Mouse (Mus musculus): ENCODE measurements around the gene Slc22a7. TPM values are rescaled to one million over a fixed set of nuclear protein-coding genes. Genes with fewer than 3 reads are reported as not detected.
A peak's percentile ranks its signal among the peaks of the same experiment; 100 is the strongest.

The Slc22a7 gene
- polyA plus RNA-seq, 1 experiment from 2014 or later, result 0.11 TPM

DNA sequence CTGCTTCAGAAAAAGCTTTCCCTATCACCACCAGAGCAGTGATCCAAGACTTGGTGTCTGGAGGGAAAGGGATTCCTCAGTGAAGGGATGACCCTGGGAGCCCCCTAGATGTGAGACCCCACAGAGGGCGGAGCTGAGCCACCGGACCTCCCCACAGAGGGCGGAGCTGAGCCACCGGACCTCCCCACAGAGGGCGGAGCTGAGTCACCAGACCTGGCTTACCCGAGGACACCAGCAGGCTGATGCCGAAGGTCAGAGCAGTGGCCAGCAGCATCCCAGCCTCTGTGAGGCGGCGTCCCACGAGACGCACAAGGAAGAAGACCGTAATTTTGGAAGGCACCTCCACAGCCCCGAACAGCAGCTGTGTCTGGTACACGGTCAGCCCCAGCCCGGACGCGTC is 4.6 kb downstream of the Slc22a7 start:
- no peak overlapping the region for H3K9ac ChIP-seq (replicated peaks)
- no peak overlapping the region for H3K27ac ChIP-seq (replicated peaks)
- H3K4me3 ChIP-seq, result 0 out of 2 replicates have a peak overlapping the region, but pooled peaks have one; percentile 9
- 2% methylated on average over 17 of the region's 17 CpGs for WGBS
- no peaks in the 10 kb centered on the region for H3K36me3 ChIP-seq
- H3K27me3 ChIP-seq, result no peaks in the 10 kb centered on the region; the same call in none of the 2 replicates
- no peak for ATAC-seq (replicated peaks)
- H3K4me2 ChIP-seq (replicated peaks), result peak overlapping the region; percentile 28
- H3K9me3 ChIP-seq, result no peaks in the 10 kb centered on the region
- H3K4me1 ChIP-seq, result 0 out of 2 replicates have a peak, but pooled peaks cover 6% of the 10 kb centered on the region

DNA sequence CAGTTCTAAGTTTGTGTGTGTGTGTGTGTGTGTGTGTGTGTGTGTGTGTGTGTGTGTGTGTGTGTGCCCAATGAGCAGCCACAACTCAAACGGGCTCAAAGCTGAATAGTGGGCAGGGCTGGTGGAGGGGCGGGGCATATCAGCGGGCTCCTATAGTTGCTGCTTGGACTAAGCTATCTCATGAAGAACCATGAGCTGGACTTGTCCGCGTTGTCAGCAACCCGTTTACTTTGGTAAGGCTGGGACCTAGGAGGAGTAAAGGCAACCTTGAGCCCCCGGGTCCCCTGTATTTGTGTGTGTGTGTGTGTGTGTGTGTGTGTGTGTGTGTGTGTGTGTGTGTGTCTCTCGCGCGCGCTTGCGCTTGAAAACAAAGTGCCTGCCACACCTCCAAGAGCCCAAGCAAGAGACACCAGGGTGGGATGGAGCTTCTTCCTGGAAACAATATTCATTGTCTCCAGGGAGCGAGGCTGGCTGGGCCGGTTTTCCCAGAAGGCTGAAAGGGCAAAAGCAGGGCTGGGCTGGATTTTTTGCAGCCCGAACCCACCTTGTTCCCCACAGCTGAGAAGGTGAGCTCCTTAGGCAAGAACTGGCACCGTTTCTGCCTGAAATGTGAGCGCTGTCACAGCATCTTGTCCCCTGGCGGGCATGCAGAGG is 9.4 kb downstream of the Slc22a7 start, which contains the start of gene Crip3:
Crip3 (plus strand) TSS at position 166 of the 654 bp plus-strand sequence.
- 6% methylated on average over 18 of the region's 18 CpGs for WGBS
- Histone ChIP-seq H3K27ac (replicated peaks) (no peak within 1 kb of the TSS), H3K27me3 (no peaks in the 10 kb centered on the region; the same call in 1 of the 2 replicates), H3K4me3 (no peak within 1 kb of the TSS), H3K9me3 (no peaks in the 10 kb centered on the region), H3K36me3 (no peaks in the 10 kb centered on the region), H3K4me1 (0 out of 2 replicates have a peak, but pooled peaks cover 3% of the 10 kb centered on the region), H3K4me2 (replicated peaks) (peak within 1 kb of the TSS; percentile 20), H3K9ac (replicated peaks) (no peak within 1 kb of the TSS)
- ATAC-seq (replicated peaks), result no peak

DNA sequence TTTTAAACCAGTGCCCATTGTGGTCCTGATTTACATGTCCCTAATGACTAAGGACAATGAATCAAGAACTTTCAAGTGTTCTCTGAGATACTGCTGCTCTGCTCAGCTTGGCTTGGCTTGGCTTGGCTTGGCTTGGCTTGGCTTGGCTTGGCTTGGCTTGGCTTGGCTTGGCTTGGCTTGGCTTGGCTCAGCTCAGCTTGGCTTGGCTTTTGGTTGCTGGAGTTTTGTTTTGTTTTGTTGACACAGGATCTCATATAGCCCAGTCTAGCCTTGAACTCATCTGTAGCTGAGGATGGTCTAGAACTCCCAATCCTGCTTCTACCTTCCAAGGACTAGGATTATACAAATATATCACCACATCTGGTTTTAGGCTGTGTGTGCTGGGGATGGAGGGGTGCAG is 11.8 kb downstream of the Slc22a7 start:
- Histone ChIP-seq H3K4me2 (replicated peaks) (no peak overlapping the region), H3K9ac (replicated peaks) (no peak overlapping the region), H3K27me3 (no peaks in the 10 kb centered on the region), H3K27ac (replicated peaks) (no peak overlapping the region), H3K4me1 (0 out of 2 replicates have a peak, but pooled peaks cover 3% of the 10 kb centered on the region), H3K9me3 (no peaks in the 10 kb centered on the region), H3K36me3 (no peaks in the 10 kb centered on the region), H3K4me3 (no peak overlapping the region)
- no peak for ATAC-seq (replicated peaks)

DNA sequence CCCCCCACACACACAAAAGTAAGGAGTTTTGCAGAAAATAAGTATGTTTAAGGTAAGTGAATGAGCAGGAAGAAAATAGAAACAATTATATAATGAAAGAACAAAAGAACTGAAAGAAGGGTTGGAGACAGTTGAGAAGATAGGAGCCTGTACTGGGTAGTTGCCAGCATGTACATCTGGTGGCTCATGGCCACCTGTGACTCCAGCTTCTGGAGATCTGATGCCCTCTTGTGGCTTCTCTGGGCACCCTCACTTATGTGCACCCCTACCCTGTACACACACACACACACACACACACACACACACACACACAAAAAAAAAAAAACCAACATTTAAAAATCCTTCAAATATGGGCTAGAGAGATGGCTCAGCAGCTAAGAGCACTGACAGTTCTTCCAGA is 18.5 kb downstream of the Slc22a7 start:
- H3K4me3 ChIP-seq, result no peak overlapping the region
- H3K36me3 ChIP-seq, result peaks cover 6% of the 10 kb centered on the region
- no peak overlapping the region for H3K27ac ChIP-seq (replicated peaks)
- H3K9me3 ChIP-seq, result no peaks in the 10 kb centered on the region
- no peak overlapping the region for H3K4me2 ChIP-seq (replicated peaks)
- H3K27me3 ChIP-seq, result no peaks in the 10 kb centered on the region
- H3K4me1 ChIP-seq, result no peaks in the 10 kb centered on the region
- no peak overlapping the region for H3K9ac ChIP-seq (replicated peaks)
- ATAC-seq (replicated peaks), result no peak

DNA sequence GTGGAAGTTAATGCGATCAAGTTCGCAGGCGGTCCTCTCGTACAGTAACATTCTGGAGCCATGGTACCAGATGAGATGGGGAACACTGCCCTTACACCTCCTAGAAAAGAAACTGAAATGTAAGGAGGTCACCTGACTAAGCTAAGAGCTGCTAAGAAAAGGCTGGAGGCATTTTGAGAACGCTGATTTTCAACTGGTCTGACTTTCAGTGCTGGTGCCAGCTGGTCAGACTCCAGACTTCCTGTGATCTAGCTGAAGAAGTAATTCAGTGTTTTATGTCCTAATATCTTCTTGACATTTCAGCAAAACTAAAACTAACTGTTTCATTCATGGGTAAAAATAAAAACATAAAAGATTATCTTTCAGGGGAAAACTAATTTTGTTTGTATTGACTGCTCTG is 19.6 kb downstream of the Slc22a7 start:
- WGBS, result 54% methylated on average over 5 of the region's 5 CpGs
- 0 out of 2 replicates have a peak overlapping the region, but pooled peaks have one; percentile 23 for H3K27ac ChIP-seq (replicated peaks)
- no peak overlapping the region for H3K4me3 ChIP-seq
- ATAC-seq (replicated peaks), result no peak
- H3K9ac ChIP-seq (replicated peaks), result no peak overlapping the region
- no peaks in the 10 kb centered on the region for H3K4me1 ChIP-seq
- peaks cover 13% of the 10 kb centered on the region for H3K36me3 ChIP-seq
- H3K4me2 ChIP-seq (replicated peaks), result no peak overlapping the region
- no peaks in the 10 kb centered on the region for H3K9me3 ChIP-seq
- H3K27me3 ChIP-seq, result no peaks in the 10 kb centered on the region

DNA sequence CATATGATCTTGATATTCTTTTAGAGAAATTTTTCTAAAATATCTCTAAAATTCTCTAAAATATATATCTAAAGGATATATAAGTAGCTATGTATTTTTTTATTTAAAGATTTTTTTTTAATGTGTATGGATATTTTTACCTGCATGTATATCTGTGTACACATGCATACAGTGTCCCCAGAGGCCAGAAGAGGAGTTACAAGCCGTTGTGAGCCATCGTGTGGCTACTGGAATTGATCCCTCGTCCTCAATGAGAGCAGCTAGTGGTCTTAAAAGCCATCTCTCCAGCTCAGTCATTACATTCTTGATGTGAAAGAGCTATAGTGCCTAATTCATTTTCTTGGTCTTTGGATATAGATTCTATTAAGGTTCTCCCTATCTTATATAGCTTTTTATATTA is 29.8 kb downstream of the Slc22a7 start:
- no peaks in the 10 kb centered on the region for H3K27me3 ChIP-seq
- 19% methylated on average over 3 of the region's 3 CpGs for WGBS
- H3K9ac ChIP-seq (replicated peaks), result no peak overlapping the region
- no peaks in the 10 kb centered on the region for H3K4me1 ChIP-seq
- no peaks in the 10 kb centered on the region for H3K9me3 ChIP-seq
- no peak overlapping the region for H3K27ac ChIP-seq (replicated peaks)
- peaks cover 76% of the 10 kb centered on the region for H3K36me3 ChIP-seq
- no peak overlapping the region for H3K4me2 ChIP-seq (replicated peaks)
- no peak overlapping the region for H3K4me3 ChIP-seq
- ATAC-seq (replicated peaks), result no peak

DNA sequence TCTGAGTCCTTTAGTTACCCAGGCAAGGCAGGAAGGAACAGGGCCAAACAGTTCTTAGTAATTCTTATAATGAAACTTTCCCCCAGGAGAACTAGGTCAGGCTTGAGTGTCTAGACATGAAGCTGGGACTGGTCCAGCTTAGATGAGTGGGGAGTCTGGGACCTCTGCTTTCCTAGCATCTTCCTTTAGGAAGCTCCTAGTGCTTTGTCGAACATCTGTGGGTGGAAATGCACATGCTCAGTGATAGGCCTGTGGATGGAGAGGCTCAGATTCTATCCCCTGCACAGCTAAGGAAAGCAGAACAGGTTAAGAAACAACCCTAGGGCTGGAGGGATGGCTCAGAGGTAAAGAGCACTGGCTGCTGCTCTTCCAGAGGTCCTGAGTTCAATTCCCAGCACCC is 43.6 kb downstream of the Slc22a7 start:
- no peak for ATAC-seq (replicated peaks)
- WGBS, result 97% methylated on average over 1 of the region's 1 CpGs
- H3K27me3 ChIP-seq, result no peaks in the 10 kb centered on the region
- no peaks in the 10 kb centered on the region for H3K9me3 ChIP-seq
- no peak overlapping the region for H3K4me3 ChIP-seq
- H3K9ac ChIP-seq (replicated peaks), result no peak overlapping the region
- no peaks in the 10 kb centered on the region for H3K4me1 ChIP-seq
- H3K27ac ChIP-seq (replicated peaks), result no peak overlapping the region
- H3K4me2 ChIP-seq (replicated peaks), result no peak overlapping the region
- H3K36me3 ChIP-seq, result peaks cover 56% of the 10 kb centered on the region

DNA sequence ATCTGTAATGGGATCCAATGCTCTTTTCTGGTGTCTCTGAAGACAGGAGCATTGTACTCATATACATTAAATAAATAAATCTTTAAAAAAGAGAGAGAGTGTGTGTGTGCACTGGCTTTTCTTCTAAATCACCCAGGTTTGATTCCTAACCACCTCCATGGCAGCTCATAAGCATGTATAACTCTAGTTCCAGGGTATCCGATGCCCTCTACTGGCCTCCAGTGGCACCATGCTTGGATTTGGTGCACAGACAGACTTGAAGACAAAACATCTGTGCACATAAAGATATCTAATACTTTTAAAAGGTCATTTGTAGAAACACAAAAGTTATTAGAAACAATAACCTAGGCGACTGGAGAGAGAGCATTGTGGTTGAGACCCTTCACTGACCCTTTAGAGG is 45.2 kb downstream of the Slc22a7 start:
- no peak overlapping the region for H3K27ac ChIP-seq (replicated peaks)
- H3K9ac ChIP-seq (replicated peaks), result no peak overlapping the region
- ATAC-seq (replicated peaks), result no peak
- H3K36me3 ChIP-seq, result peaks cover 52% of the 10 kb centered on the region
- no peaks in the 10 kb centered on the region for H3K9me3 ChIP-seq
- no peaks in the 10 kb centered on the region for H3K4me1 ChIP-seq
- H3K4me2 ChIP-seq (replicated peaks), result no peak overlapping the region
- no peaks in the 10 kb centered on the region for H3K27me3 ChIP-seq
- no peak overlapping the region for H3K4me3 ChIP-seq
- 48% methylated on average over 2 of the region's 2 CpGs for WGBS

DNA sequence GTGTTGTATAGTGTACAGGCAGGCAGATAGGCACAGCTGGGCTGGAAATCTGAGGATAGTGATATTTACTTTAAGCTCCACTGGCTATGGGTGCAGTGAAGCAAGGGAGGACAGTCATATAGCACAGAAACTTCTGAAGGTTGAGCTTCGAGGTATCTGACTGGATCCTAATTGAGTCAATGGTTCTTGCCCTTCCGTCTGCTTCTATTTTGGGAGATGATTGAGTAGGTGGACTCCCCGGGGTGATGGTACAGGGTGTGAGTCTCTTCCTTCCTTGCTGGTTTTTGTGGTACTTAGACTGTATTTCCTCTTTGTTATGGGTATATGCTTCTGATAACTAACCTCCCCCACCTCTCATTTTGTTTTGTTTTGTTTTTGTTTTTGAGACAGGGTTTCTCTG is 50.1 kb downstream of the Slc22a7 start:
- Histone ChIP-seq H3K27ac (replicated peaks) (no peak overlapping the region), H3K9ac (replicated peaks) (no peak overlapping the region), H3K27me3 (no peaks in the 10 kb centered on the region), H3K9me3 (no peaks in the 10 kb centered on the region), H3K4me2 (replicated peaks) (no peak overlapping the region), H3K36me3 (peaks cover 27% of the 10 kb centered on the region; the same call in 1 of the 2 replicates), H3K4me3 (no peak overlapping the region), H3K4me1 (peaks cover 18% of the 10 kb centered on the region)
- WGBS, result 95% methylated on average over 3 of the region's 3 CpGs
- ATAC-seq (replicated peaks), result no peak

DNA sequence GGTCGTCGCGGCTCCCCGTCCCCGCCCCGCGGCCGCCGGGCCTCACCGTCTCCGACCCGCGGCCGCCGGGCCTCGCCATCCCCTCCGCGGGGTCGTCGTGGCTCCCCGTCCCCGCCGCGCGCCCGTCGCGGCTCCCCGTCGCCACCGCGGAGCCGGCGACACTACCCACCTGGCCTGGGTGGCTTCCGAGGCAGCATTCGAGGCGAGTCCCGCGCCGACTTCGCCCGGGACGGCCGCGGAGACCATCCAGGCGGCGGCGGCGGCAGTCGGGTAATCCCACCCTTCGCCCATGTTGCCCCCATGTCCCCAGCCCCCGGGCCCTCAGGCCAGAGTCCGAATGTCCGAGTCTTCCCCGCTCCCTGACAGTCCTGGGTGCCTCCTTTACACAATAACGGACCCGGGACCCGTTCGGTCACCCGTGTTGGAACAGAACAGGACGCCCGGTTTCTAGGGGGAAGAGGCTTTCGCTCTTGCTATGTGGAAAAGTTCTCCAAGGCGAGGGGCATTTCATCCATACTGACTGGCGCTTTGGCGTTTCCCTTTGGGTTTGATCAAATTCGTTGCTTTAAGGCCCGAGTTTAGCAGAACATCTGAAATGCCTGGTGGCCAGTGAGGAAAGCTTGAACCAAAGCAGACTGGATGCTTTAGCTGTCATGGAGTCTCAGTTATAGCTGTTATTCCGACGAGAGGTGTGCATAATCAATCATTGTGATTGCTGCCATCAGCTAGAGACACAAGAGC is 54.0 kb downstream of the Slc22a7 start:
- Histone ChIP-seq H3K27me3 (no peaks in the 10 kb centered on the region), H3K4me3 (peak overlapping the region; percentile 99), H3K36me3 (peaks cover 16% of the 10 kb centered on the region; the same call in 1 of the 2 replicates), H3K4me1 (peaks cover 18% of the 10 kb centered on the region), H3K9ac (replicated peaks) (peak overlapping the region; percentile 99), H3K4me2 (replicated peaks) (peak overlapping the region; percentile 74), H3K27ac (replicated peaks) (peak overlapping the region; percentile 91), H3K9me3 (no peaks in the 10 kb centered on the region)
- ATAC-seq (replicated peaks), result peak; percentile 42
- WGBS, result under 1% methylated on average over 69 of the region's 70 CpGs

DNA sequence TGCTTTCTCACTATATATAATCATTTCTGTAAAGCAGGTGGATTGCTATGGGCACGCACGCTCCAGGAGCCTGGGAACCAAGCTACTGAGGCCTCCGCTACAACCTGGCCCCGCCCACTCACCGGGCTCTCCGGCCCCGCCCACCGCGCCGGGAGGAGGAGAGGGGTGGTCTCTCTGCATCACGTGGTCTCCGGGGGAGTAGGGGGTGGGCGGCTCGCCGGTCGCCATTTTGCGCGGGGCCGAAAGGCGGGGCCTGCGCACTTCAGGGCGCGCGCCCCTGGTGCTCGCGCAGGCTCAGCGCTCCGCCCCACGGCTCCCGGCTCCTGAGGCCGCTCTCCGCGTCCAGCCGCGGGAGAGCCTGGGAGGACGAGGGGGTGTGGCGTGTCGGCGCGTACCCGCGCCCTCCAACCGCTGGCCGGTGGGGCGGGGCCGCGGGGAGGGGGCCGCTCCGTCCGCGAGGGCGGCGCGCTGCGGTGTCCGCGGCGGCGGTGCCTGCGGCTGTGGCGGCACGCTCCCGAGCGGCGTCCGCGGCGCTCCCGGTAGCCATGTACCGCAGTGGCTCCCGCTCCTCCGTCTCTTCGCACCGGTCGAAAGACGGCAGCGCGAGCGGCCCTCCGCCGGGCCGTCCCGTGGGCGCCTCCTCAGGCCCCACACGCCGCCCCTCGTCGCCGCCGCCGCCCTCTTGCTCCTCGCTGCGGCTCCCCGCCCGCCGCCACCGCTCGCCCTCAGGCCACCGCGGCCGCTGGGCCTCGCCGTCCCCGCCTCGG is 54.8 kb downstream of the Slc22a7 start, which contains the start of gene Zfp318:
Zfp318 (plus strand) TSS at position 438 of the 767 bp plus-strand sequence.
- under 1% methylated on average over 75 of the region's 105 CpGs for WGBS
- H3K36me3 ChIP-seq, result peaks cover 10% of the 10 kb centered on the region; the same call in 1 of the 2 replicates

More for the DNA sequence above, 54.8 kb downstream of the Slc22a7 start, which contains the start of gene Zfp318:
- Histone ChIP-seq H3K9me3 (no peaks in the 10 kb centered on the region), H3K27me3 (no peaks in the 10 kb centered on the region), H3K4me3 (peak within 1 kb of the TSS; percentile 99), H3K9ac (replicated peaks) (peak within 1 kb of the TSS; percentile 99), H3K27ac (replicated peaks) (peak within 1 kb of the TSS; percentile 91), H3K4me1 (peaks cover 18% of the 10 kb centered on the region), H3K4me2 (replicated peaks) (peak within 1 kb of the TSS; percentile 74)
- ATAC-seq (replicated peaks), result peak; percentile 98

All from forebrain, embryonic 15.5 days (tissue).